Mouse (Mus musculus): ENCODE measurements around the gene Rab5if.
"Not testable (repeated sequence)": the region's sequence is repeated elsewhere in the genome, so short reads cannot be mapped to it uniquely, and the experiment has no call there.

Gene Rab5if

GRCm38 (mm10) chr2:156862772-156863486 is at the start of gene Rab5if:
Gene Rab5if, plus strand, starts transcription at chr2:156863128.
- peak; percentile 96 for DNase-seq (ENCODE audit: low spot score)

GRCm38 (mm10) chr2:156814344-156814801 is 48.6 kb upstream of the Rab5if start:
- no peak for DNase-seq (ENCODE audit: low spot score)

- DNase-seq (ENCODE audit: low spot score), result no peak
Measured at GRCm38 (mm10) chr2:156814893-156815292, 48.0 kb upstream of the Rab5if start.

GRCm38 (mm10) chr2:156815412-156815811 is 47.5 kb upstream of the Rab5if start:
- no peak for DNase-seq (ENCODE audit: low spot score)

- DNase-seq (ENCODE audit: low spot score), result no peak
Measured at GRCm38 (mm10) chr2:156816116-156816515, 46.8 kb upstream of the Rab5if start.

- not testable (repeated sequence) for DNase-seq (ENCODE audit: low spot score)
Measured at GRCm38 (mm10) chr2:156825128-156825527, 37.8 kb upstream of the Rab5if start.

GRCm38 (mm10) chr2:156834336-156834735 is 28.6 kb upstream of the Rab5if start:
- DNase-seq (ENCODE audit: low spot score), result no peak

- DNase-seq (ENCODE audit: low spot score), result no peak
Measured at GRCm38 (mm10) chr2:156838839-156839238, 24.1 kb upstream of the Rab5if start.

GRCm38 (mm10) chr2:156839319-156840191 is 23.4 kb upstream of the Rab5if start, which contains the start of gene Tgif2:
Gene Tgif2, plus strand, starts transcription at chr2:156840007.
- peak; percentile 55 for DNase-seq (ENCODE audit: low spot score)

- DNase-seq (ENCODE audit: low spot score), result peak; percentile 31
Measured at GRCm38 (mm10) chr2:156840301-156841027, 22.5 kb upstream of the Rab5if start.

GRCm38 (mm10) chr2:156841028-156841840 is 21.7 kb upstream of the Rab5if start:
- peak; percentile 45 for DNase-seq (ENCODE audit: low spot score)

GRCm38 (mm10) chr2:156841841-156842706 is 20.9 kb upstream of the Rab5if start:
- DNase-seq (ENCODE audit: low spot score), result peak; percentile 33

- no peak for DNase-seq (ENCODE audit: low spot score)
Measured at GRCm38 (mm10) chr2:156842711-156843110, 20.2 kb upstream of the Rab5if start.

- no peak for DNase-seq (ENCODE audit: low spot score)
Measured at GRCm38 (mm10) chr2:156843331-156843730, 19.6 kb upstream of the Rab5if start.

GRCm38 (mm10) chr2:156844715-156845114 is 18.2 kb upstream of the Rab5if start:
- DNase-seq (ENCODE audit: low spot score), result no peak

GRCm38 (mm10) chr2:156847653-156848052 is 15.3 kb upstream of the Rab5if start:
- no peak for DNase-seq (ENCODE audit: low spot score)

- DNase-seq (ENCODE audit: low spot score), result no peak
Measured at GRCm38 (mm10) chr2:156848526-156849182, 14.3 kb upstream of the Rab5if start.

GRCm38 (mm10) chr2:156850505-156850904 is 12.4 kb upstream of the Rab5if start:
- DNase-seq (ENCODE audit: low spot score), result no peak

- DNase-seq (ENCODE audit: low spot score), result not testable (repeated sequence)
Measured at GRCm38 (mm10) chr2:156853584-156853983, 9.3 kb upstream of the Rab5if start.

Measured in urinary bladder, postnatal 25 days (tissue).